Mouse (Mus musculus): ENCODE results near the gene Auts2.

The Auts2 gene

GRCm38 (mm10) chr5:131643176-131644174 is 899.7 kb downstream of the Auts2 start:
- DNase-seq, result peak; percentile 26

DNA sequence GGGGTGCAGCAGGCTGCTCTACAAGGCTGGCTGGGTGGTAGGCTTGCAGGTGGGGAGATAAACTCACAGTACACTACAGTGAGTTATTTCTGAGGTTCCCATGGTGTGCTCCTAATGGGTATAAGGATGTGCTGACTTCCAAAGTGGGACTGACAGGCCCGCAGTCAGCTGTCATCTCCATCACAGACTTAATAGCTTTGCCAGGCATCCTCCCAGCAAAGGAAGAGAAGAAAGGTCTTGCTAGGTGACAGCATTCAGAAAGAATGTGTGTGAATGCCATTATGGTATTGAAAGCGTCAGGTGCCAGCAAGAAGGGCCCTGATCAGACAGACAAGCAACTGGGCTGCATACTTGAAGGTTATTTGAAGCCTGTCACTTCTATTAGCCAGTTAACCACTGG is 900.4 kb downstream of the Auts2 start:
- no peak for DNase-seq

GRCm38 (mm10) chr5:131636431-131636830 is 906.7 kb downstream of the Auts2 start:
- DNase-seq, result no peak

- no peak for DNase-seq
These were observed 908.4 kb downstream of the Auts2 start for GRCm38 (mm10) chr5:131634731-131635130.

DNA sequence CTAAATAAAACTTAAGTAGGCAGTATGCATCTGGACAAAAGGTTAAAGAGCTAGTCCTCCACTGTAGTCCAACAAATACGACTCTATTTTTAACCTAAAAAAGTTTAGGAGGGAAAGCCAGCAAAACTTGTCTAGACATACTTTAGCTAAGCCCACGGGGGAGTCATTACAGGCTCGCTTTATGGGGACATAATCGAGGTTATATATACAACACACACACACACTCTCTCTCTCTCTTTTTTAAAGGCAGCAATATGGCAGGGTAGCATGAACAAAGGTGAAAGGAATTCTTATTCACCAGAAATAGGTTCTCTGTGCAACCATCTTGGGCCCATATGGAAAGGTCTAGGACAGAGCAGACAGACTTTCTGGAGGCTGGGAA is 911.2 kb downstream of the Auts2 start:
- DNase-seq, result no peak

DNA sequence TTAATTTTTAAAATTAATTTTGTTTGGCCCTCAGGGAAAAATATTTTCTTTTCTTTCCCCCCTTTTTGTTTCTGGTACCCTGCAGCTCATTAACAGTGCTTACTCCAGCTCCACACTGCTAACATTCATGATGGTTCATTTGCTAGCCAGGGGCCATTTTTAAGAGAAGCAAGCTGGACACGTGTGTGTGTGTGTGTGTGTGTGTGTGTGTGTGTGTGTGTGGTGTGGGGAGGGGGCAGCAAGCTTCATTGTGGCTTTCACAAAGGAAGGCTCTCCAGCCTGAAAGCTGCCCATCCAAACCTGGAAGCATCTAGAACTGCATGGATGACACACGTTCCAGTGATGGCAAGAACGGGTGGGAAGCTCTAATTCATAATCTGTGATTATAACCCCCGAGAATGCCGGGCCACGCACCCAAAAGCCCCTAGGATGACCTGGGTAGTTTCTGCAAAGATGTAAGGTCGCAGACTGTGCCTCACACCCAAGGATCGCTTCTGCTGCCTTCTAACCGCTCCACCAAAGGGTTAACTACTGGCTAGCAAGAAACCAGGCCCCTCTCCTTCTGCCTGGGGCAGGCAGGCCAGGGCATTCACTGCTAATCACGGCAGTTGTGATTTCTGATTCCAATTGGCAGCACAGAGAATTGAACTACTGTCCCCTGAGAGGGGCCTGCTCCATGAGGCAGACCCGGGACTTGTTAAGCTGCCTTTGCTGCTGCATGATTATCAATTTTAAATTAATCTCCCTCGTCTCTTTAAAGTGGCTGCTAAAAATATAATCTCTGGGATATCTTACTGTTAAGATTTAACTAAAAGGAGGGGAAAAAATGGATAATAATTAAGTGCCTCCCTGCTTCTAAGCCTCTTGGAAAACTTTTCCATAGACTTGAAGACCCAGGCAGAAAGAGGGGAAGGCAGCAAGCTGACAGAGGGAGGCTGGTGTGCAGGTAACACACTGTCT is 911.8 kb downstream of the Auts2 start:
- no peak for DNase-seq

DNA sequence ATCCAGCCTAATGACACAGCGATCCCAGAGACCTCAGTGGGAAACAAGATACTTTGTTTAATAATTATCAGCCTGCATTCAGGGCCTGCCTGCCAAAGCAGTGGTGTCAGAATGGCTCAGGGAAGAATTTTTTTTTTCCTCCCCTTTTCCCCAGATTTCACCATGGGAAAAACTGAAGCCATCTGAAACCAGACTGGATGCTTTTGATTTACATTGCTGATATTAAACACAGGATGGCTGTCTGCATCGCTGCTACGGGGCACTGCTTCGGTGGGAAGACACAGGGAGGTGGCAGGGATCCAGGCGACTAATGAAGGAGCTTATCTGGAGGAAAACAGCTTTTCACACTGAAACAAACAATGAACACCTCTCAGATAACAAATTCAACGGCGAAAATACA is 912.6 kb downstream of the Auts2 start:
- peak; percentile 32 for DNase-seq

DNA sequence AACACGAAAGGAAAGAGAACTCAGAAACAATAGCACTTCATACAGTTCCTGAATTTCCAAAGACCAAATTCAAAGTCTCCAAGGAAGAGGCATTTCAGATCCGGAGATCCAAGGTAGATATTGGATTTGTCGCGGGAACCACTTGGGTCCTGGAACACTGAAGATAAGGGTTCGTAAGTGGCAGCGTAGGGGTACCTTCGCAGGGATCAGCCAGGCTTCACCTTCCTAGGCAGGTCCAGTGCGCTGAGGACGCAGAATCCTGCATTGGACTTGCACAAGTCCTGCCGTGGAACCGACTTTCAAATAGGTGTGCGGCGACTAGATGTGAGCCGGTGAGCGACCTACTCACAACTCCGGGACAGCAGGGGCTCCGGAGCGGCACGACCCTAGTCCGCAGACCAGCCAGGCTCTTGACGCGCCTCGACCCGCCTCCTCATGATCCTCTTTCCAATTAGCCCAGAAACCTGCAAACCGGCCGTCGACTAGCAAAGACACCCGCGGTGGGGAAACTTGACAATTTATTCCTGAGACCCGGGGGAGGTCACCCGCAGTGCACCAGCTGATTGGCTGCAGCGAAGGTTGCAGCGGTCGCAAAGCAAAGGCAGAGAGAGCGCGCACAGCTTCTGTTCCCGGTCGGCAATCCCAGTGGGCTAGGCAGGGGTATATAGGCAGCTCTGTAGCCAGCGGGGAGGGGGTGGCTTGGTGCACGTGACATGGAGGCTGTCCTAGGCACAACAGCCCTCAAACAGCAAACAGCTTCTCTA is 926.8 kb downstream of the Auts2 start:
- DNase-seq, result peak; percentile 22

GRCm38 (mm10) chr5:131614238-131614637 is 928.9 kb downstream of the Auts2 start:
- no peak for DNase-seq

DNA sequence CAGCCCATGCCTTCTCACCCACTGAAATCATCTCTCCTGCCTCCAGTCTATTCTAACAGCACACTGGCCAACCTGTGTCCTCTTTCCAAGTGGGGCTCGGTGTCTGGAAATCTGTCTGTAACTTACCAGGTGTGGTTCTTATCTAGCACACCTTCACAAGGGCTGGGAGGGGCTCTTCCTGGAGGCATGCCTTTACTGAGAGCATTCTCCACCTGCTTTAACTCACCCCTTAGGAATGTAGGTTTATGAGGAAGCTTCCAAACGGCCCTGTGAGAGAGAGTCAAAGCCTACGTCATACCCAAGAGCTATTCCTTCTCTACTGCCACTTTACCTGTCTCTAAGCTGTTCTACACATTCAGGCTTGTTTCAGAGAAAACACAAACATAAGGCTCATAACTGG is 929.8 kb downstream of the Auts2 start:
- DNase-seq, result no peak

DNA sequence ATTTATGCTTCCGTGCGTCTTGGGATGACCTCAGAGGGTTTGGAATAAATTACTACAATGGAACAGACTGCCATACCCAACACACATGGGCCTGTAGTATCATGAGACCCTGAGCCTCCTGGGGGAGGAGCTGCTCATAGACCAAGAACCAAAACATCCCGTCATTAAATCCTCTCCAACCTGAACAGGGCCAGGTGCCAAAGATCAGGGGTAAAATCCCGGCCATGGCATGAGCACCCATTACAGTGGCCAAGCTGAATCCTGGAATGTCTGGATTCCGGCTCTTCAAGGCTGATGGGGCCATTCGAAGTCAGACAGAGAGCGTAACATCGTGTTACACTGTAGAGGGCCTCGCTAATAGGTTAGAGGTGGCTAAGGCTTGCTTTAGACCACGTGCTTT is 932.4 kb downstream of the Auts2 start:
- DNase-seq, result no peak

GRCm38 (mm10) chr5:131606786-131607185 is 936.4 kb downstream of the Auts2 start:
- no peak for DNase-seq

DNA sequence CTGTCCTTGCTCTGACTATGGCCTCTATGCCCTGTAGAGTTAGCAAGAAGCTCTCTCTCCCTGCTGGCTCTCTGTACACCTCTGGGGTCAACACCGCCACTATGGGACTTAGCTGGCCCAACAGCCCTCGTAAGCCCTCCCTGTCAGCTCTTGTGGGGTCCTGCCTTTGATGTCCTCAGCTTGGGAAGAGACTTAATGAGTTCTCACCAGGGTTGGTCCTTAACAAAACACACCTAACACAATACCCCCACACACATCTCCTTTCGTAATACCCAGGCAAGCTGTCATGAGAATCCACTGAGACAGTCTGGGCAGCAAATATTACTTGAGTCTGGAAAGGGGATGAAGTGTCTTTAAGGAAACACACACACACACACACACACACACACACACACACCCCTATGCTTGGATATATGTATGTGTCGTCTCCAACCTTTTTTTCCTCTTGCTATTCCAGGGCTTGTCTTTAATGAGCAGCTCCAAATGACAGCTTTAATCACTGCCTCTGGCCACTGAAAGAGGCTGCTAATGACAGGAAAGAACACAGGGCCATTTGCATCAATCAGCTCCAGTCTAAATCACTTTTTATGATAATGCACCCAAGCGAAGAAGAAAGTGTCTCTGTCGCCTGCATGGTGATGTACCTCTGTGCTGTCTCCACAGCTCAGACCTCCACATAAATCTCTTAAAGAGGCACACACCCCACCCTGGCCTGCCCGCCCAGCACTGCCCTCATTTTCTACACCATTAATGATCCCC is 941.0 kb downstream of the Auts2 start:
- no peak for DNase-seq

GRCm38 (mm10) chr5:131600325-131601125 is 942.6 kb downstream of the Auts2 start:
- DNase-seq, result peak; percentile 75

DNA sequence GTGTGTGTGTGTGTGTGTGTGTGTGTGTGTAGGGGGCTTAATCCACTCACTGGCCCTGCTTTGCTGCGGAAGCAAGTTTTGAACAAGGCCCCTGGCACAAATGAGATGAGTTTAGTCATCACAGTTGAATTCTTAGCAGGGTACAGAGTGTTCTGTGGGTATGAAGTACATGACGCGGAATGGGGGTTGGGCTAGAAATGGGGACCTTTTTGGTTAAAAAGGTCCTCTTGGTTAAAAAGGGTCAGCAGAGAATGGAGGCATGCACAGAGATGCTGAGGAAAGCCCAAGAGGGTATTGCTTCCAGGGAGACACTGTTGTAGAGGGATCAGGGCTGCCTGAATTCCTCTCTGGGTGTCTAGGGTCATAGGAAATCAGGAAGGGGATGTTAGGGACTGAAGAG is 945.6 kb downstream of the Auts2 start:
- no peak for DNase-seq

GRCm38 (mm10) chr5:131596591-131596990 is 946.6 kb downstream of the Auts2 start:
- no peak for DNase-seq

DNA sequence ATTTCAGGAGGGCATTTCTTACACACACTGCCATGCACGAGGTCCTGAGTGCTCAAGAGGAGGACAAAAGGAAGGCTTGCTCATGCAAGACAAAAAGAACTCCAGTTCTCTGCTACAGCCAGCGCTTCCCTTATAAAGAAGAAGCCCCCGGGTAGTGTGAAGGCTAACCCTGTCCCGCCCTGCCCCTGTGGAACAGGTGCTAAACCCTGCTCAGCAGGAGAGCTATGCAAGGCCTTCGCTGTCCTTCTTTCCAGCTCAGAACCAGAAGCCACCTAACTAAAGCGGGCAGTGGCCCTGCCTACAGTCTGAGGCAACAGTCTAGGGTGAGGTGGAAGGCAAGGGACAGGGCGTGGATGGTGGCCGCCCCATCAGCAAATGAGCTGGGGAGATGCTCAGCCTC is 947.4 kb downstream of the Auts2 start:
- no peak for DNase-seq

- no peak for DNase-seq
These were observed 948.5 kb downstream of the Auts2 start for GRCm38 (mm10) chr5:131594597-131594996.

DNA sequence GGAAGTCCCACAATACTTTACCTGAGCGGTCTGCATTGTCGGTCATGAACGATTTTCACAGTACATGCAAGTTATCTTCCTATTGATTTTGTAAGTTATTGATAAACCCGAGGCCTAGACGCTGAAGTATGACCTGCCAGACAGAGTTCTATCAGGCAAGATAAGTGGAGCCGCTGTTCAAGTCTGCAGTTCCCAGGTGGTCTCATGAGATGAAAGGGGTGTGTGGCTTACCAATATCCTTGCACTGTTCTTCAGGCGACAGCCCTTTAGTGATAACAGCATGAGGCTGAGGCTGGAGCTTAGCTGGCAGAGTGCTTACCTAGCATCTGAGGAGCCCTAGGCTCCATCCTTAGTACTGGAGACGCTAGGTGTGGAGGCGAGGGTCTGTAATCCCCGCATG is 949.9 kb downstream of the Auts2 start:
- DNase-seq, result no peak

- no peak for DNase-seq
These were observed 953.1 kb downstream of the Auts2 start for GRCm38 (mm10) chr5:131589948-131590467.

DNA sequence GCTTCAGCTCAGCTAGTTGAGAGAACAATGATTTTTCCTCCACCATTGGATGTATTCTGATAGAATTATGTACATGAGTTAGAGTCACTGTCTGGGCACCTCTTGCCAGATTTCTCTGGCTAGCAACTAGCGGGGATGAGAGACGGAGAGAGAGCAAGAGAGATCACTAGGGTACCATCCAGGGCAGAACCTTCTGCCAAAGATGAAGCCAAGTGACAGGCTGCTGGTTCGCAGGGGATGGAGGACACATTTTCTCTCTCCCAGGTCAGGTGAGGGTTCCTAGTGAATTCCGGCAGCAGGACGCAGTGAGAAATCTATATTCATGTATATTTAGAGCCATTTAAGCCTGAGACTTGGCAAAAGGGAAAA is 956.8 kb downstream of the Auts2 start:
- DNase-seq, result no peak
